Mouse (Mus musculus) right cerebral cortex, postnatal 36 days (tissue): ENCODE measurements around the gene Gramd1c.

Source experiments
- DNase-seq, 2 experiments: peaks; one replicate each; pipeline ENCODE4 v3.0.0; 2022; ENCODE audit warnings: low spot score in 2 of 2, mixed read lengths in 1 of 2

The Gramd1c gene

DNA sequence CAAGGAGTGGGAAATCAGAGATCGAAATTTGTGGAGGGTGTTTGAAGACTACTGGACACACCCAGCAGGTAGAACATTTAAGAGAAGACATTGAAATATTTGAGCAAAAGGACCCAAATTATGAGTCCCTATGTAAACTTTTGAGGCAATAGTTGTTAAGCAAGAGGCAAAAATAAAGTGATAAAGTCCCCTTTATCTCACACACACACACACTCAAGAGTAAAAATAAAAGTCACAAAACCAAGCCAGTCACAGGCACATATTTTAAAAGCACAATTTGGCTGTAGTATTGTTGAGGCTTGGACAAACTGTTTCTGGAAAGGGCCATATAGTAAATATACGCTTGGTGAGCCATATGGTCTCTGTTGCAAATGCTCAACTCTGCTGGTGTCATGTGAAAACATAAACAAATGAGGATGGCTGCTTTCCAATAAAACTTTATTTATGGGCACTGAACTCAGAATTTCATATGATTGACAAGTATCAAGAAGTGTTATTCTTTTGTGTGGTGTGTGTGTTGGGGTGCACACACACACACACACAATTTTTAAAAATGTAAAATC lies 44.1 kb downstream of the Gramd1c start:
- DNase-seq: no peak

- no peak for DNase-seq
Measured at GRCm38 (mm10) chr16:44018372-44018771, 44.8 kb downstream of the Gramd1c start.

DNA sequence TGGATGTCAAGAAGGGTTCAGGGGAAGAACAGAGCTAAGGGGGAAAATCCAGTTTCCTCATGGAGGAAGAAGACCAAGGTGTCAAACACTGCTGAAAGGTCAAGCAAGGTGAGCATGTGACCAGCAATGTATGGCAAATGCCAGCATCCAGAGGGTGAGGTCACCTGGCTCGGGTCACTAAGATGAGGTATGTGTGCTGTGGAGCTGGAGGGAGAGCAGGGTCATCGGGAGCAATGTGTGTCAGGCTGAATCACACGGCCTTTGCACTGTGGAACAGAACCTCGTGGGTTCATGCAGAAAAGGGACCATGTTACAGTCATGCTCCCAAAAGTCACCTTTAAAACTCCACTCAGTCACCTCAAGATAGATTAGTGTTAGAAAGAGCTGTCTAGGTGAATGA lies 45.4 kb downstream of the Gramd1c start:
- no peak for DNase-seq

- no peak for DNase-seq
Measured at GRCm38 (mm10) chr16:44016164-44016563, 47.0 kb downstream of the Gramd1c start.

GRCm38 (mm10) chr16:44015416-44016158 lies 47.6 kb downstream of the Gramd1c start:
- DNase-seq: no peak

GRCm38 (mm10) chr16:44011010-44011409 lies 52.1 kb downstream of the Gramd1c start:
- DNase-seq: no peak

GRCm38 (mm10) chr16:44002086-44002485 lies 61.1 kb downstream of the Gramd1c start:
- DNase-seq: no peak

- DNase-seq: no peak
Measured at GRCm38 (mm10) chr16:43999541-43999940, 63.6 kb downstream of the Gramd1c start.

DNA sequence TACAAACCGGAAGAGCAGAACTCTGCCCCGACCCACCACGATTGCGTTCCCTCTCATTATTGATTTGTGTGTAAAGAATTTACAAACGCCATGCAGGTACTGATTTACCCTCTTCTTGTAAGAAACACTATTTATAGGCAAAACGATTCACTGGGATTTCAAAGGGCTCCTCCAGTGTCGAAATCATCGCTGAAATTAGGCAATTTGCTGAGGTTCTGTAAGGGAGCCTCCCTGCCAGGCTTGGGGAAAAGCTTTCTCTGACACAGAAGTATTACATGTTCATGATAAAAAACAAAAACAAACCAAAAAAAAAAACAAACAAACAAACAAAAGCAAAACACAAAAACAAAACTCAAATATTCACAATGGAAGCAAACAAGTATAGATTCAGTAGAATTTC lies 64.0 kb downstream of the Gramd1c start:
- no peak for DNase-seq

GRCm38 (mm10) chr16:43994623-43995022 lies 68.5 kb downstream of the Gramd1c start:
- no peak for DNase-seq

- no peak for DNase-seq
Measured at GRCm38 (mm10) chr16:43986299-43986698, 76.8 kb downstream of the Gramd1c start.

GRCm38 (mm10) chr16:43980110-43980609 lies 83.0 kb downstream of the Gramd1c start:
- no peak for DNase-seq

DNA sequence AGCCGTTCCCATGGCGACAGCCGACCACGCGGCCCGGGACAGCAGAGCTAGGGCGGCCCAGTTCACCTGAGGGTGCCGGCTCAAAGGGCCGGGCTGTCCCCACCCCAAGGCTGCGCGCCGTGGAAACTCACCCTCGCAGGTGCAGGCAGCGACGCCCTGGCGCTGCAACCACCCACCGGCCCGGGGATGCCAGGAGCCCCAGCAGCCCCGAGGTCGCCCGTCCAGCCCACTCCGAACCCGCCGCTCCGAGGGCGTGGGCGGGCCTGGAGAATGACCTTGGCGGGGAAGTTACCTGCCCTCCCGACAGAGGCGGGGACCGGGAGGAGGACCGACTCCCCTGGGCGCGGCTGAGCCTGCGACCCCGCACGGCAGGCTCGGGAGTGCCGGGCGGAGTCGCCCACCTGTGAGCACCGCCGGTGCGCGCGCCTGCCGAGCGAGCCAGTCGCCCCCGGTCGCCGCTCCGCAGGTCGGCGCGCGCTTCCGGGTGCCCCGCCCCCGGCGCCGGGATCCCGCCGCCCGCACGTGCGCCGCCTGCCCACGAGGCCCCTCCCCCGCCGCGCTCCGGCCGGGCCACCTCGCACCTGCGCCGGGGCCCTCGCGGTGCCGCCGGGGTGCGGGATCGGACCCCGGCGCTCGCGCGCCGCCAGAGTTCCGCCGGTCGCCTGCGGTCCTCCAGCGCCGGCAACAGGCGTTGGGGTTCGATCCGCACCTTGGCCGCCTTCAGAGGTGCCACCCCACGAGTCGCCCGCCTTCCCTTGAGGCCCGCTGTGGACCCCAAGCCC lies 83.6 kb downstream of the Gramd1c start, which contains the start of gene Zdhhc23:
Zdhhc23 (minus strand) TSS at position 464 of the 782 bp plus-strand sequence.
- DNase-seq: no peak

- DNase-seq: no peak
Measured at GRCm38 (mm10) chr16:43979010-43979327, 84.2 kb downstream of the Gramd1c start.

DNA sequence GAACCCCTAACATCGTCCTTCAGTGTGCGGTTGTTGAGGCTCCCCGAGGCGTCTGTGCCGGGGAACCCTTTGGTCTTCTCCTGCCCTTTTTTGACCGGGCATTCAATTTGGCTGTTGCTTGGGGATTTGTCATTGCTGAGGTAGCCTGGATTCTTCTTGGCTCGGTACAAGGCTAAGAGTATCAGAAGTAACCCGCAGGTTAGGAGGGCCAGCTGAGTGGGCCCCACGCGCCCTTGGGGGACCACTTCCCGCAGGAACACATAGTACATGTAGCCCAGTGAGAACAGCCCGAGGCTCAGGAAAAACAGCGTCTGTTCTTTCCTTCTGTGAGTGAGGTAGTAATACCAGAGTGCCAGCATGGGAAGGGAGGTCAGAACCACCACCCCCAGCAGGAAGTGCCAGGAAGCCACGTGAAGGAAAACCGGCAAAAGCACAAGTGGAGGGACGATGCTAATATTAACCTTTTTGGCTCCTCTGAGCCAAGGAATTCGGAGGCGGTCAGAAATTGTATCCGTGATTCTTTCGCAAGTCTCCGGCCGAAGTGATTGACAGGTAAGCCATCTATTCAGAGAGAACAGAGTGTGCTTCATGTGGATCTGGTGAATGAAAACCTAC lies 89.4 kb downstream of the Gramd1c start:
- no peak for DNase-seq

DNA sequence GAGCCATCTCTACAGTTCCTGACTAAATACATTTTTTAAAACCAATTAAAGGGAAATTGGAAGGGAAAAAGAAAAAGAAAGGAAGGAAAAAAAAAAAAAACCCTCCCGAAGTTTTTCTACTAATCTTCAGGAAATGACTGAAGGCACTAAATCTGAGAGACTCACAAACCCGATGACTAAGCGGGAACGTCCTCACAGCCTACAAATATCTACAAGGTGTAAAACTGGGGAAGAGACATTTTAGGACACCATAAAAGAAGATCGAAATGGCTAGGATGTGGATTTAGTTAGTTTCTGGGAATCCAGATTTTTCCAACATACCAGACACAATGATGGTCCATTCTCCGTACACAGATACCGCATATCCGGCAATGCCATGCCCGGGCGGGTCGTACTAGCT lies 90.0 kb downstream of the Gramd1c start:
- DNase-seq: no peak

- no peak for DNase-seq
Measured at GRCm38 (mm10) chr16:43972391-43972790, 90.8 kb downstream of the Gramd1c start.

GRCm38 (mm10) chr16:43971741-43972140 lies 91.4 kb downstream of the Gramd1c start:
- no peak for DNase-seq

- no peak for DNase-seq
Measured at GRCm38 (mm10) chr16:43971189-43971588, 92.0 kb downstream of the Gramd1c start.

DNA sequence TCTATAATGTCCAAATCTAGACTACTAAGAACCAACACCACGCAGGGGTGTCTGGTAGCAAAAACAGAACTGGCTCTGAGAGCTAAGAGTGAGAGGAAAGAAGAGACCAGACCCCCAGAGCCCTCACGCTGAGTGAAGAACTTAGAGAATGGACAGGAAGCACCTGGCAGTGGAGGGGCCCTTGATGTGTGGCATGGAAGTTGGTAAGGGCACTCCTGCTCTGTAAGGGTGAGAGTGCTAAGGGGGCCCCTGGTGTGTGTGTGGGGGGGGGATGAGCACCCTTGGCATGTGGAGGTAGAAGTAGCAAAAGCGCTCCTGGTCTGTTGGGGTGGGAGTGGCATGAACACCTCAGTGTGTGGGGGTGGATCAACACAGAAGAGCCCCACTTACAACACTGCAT lies 92.7 kb downstream of the Gramd1c start:
- no peak for DNase-seq

DNA sequence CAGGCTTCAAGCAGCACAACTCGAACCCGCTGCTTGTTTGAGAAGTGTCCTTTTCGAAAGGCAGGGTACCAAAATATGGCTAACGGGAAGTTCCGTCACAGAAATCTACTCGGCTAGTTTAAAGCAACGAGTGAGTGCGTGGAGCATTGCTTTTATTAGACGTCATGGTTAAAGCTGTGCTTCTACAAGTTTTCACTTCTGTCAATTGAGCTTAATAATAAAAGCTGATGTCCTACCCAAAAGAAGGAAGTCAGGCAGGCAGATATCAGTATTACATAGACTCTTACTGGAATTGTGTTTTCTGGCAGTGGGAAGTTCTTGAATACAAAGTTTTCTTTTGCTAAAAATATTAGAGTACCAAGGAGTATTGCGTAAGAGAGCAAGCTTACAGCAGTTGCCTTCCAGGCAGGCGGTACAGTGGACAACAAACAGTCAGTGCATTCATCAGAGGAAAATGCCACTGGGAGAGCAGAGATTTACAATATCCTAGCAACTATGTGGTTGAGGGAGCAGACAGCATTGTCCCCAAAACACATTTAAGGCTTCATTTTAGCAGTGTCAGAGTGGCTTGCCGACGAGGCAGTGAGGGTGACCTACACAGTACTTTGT lies 97.3 kb downstream of the Gramd1c start:
- no peak for DNase-seq

DNA sequence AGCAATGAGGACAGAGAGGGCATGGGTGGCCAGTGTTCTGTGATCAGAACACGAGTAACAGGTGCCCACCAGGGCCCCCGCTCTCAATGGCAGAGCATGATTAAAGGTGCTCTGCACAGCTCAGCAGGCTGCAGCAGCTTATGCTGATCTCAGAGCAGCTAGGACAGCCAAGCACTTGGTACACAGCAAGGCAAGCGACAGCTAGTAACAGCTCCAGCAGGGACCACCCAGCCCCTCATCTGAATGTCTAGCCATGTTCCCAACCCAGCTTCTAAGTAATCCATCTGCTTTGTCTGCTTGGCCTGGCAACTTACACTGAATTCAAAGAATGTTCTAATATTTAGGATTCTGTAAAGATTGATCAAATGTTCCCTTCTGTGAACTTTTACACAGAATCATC lies 99.4 kb downstream of the Gramd1c start:
- no peak for DNase-seq
